Mouse (Mus musculus) cerebral cortex, adult 2 months (tissue): ENCODE measurements around the gene Lhx4.

Source experiments
- WGBS: fragments of 180-500 bp; shearing (Covaris S2); methylation state at CpG from one replicate; pipeline ENCODE4 v1.1.7; 2018; 5-methylcytosine and 5-hydroxymethylcytosine counted together

Gene Lhx4

DNA sequence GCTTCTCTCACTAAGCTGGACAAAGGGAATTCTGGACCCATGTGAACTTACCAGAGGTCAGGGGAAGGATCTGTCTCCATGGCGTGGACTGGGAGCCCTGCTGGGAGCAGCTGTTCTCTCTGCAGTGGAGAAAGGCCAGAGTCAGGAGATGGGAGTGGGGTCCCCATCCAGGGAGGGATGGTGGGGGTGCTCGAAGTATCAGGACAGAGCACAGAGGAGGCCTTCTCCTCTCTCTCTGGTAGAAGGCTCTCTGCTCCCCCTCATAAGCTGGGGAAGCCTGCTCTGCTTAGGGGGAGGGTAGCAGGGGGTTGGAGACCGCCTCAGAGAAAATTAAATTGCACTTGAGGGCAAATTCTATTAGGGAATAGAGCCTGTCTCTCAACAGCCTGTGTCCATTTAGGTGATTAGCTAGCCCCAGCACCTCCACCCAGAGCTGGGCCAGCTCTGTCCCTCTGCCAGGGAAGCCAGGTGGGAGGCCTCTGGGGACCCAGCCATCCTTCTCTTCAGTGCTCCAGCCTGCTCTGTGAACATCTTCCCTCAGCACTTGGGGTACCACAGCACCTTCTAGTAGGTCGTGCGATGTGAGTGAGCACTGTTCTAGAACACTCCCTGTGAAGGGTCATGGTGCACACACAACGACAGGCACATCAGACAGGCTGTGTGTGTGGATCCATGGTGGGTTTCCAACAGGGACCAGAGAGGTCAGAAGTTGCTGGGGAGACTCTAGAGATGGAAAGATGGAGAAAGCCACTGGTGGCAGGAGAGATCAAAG, at the start of gene Lhx4:
Lhx4 (minus strand) TSS at position 201 of the 772 bp plus-strand sequence.
- 72% methylated on average over 6 of the region's 6 CpGs for WGBS

DNA sequence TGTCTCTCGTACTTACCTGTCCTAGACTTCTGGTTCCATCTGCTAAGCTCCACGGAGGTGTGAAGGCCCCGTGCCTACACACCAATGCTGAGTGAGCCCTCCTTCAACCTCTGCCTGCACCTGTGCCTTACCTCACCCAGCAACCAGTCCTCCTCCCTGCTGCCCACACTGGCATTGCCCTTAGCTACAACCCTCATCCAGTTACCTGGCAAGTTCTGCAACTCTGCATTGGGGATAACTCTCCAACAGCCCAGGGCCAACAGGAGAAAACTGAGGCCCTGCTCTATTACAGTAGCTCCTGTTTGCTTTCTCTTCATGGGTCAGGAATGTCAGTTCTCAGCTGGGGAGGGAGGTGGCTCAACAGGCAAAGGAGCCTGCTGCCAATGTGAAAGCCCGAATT, 46.5 kb upstream of the Lhx4 start:
- WGBS, result 88% methylated on average over 4 of the region's 4 CpGs

DNA sequence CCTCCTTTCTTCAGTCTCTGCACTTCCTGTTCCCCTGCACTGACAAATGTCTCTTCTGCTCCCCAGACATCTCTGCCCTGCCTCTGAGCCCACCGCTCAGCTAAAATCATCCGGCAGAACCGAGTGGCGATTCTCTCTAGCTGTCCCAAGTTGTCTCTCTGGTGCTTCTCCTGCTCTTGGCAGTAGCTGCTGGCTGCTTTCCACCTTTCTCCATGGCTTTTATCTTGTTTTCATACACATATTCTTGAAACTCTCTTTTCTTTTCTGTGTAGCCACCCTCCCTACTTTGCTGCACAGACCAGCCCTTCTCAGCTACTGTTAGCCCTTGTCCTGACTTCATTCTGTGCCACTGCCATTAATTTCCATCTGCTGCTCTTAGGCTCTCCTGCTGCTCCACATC, 45.9 kb upstream of the Lhx4 start:
- 65% methylated on average over 4 of the region's 4 CpGs for WGBS

DNA sequence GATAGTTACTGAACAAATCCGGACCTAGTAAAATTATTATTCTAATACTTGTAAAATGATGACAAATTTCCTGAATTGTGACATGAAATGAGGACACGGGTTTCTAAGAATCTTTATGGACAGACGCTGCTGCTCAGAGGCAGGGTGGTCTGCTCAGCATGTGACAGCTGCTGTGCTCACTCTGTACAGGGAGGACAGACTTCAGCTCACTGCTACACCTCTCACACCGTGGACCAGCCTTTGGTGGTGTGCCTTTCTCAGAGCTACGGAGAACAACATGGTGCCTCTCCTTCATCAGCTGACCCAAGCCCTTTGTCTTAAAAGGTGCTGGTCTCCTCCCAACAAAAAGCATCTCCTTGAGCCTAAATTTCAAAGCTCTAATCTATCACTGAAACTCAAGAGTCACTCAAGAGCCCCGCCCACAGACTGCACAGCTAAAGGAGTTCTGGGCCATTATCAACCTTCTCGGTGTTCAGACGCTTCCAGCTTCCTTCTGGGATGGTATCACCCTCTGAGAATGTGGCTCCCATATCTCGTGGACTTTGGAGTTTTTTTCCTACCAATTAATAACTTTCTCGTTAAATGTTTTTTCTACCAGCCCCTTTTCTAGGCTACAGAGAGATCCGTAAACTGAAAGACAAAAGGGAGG, 45.4 kb upstream of the Lhx4 start:
- WGBS, result 82% methylated on average over 11 of the region's 11 CpGs

- 90% methylated on average over 5 of the region's 5 CpGs for WGBS
These were observed 44.3 kb upstream of the Lhx4 start for GRCm38 (mm10) chr1:155795791-155796233.

DNA sequence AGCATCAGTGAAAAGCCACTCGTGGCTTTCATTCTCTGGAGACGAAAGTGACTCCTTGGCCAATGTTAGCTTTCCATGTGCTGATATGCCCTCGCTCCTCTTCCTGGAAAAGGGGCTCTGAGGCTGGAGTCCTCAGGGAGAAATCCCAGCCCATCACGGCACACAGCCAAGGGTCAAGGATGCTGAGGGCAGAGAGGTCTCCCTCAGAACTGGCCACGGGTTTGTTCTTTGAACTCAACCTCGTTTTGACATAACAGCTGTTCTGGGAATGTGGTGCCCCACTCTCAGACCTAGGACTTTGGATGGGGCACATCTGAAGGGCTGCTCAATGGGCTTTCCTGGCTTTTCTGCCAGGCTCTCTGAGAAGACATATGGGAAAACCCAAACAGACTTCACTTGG, 43.4 kb upstream of the Lhx4 start:
- 90% methylated on average over 6 of the region's 6 CpGs for WGBS

DNA sequence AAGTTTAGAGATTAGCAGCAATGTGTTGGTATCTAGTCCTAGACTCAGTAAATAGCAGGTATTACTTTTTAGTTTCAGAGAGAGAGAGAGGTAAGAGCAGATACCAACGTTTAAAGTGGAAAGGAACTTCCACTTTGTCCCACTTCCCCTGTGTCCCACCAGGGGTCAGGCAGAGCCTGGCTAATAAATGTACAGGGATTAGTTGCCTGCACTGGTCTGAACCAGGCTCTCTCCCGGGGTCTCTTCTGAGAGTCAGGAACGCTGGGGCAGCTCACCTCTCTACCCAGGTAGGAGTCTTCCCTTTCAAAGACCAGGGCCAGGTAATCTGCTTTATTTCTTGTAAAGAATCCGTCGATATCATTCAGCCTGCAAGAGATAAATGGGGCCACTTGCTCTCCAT, 40.4 kb upstream of the Lhx4 start:
- 74% methylated on average over 5 of the region's 5 CpGs for WGBS

GRCm38 (mm10) chr1:155790111-155790974, 38.9 kb upstream of the Lhx4 start:
- 65% methylated on average over 16 of the region's 16 CpGs for WGBS

DNA sequence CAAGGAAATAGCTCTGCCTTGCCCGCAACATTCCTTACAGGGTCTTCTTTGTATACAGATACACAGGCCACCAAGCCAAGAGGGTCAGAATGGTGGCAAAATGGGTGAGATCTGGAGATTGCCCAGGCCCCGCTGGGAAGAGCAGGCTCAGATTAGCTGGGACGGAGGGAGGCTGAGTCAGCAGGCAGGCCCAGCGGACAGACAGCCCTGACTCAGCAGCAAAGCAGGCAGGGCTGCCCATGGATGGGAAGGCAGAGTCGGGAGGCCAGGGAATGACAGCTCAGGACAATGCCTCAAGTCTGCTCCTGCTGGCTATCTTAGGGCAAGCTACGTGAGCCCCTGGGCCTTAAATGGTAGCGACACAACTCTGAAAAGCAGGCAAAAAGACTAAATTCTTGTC, 34.4 kb upstream of the Lhx4 start:
- WGBS, result 73% methylated on average over 7 of the region's 7 CpGs

DNA sequence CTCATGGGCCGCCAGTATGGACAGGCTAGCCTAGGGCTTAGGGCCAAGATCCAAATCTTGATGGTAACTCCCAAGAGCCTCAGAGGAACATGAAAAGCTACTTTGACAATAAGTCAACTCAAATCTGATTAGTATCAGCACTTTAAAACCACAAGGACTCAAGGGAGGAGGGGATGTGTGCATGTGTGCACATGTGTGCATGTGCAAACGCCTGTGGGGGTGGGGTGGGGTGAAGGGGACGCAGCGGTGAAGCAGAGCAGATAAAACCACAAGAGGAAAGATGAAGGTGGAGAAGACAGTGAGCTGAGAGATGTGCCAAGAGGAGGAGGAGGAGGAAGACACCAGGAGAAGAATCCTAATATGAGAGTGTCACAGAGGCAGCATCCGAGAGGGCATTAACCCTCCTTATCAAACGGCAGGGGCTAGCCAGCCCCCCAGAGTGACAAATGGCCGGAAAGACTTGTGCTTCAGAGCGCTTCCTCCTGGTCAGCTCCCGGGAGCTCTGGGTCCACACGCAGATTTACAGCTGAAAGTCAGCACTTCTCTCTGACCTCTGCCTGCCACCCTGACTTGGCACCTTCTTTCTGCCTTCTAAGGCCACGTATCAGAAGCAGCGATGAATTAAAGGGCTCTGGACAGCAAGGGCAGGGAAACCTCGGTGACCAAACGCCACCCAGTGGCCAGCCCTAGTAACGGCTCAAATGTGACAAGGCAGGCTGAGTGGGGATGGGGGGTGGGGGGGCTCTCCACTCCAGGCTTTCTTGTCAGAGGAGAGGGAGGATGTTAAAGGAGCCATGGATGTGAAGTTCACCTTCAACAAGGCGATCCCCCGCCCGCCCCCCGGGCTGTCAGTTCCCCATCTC, 33.1 kb upstream of the Lhx4 start:
- 47% methylated on average over 19 of the region's 19 CpGs for WGBS

GRCm38 (mm10) chr1:155782382-155782781, 30.9 kb upstream of the Lhx4 start:
- WGBS, result 82% methylated on average over 5 of the region's 5 CpGs

- whole genome bisulfite sequencing, result 67% methylated on average over 14 of the region's 14 CpGs
These were observed 26.4 kb upstream of the Lhx4 start for GRCm38 (mm10) chr1:155777641-155778625.

GRCm38 (mm10) chr1:155759167-155759566, 7.7 kb upstream of the Lhx4 start:
- 54% methylated on average over 12 of the region's 12 CpGs for WGBS

DNA sequence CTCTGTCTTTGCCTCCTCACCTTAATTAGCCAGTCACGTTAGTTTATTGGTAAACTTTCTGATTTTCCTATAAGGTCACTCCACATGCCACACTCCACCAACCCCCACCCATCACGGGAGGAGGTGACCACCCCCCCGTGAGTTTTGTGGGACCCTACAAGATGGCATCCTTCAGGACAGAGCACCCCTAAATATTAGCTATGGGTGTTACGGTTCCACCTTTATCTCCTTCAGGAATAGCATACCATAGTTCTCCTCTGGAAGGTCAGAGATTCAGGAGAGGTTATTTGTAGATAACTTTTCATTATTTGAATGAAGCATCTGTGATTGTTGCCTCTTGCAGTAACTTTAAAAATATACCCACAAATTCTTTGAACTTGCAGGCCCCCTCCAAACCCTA, 7.2 kb upstream of the Lhx4 start:
- 87% methylated on average over 4 of the region's 4 CpGs for WGBS

DNA sequence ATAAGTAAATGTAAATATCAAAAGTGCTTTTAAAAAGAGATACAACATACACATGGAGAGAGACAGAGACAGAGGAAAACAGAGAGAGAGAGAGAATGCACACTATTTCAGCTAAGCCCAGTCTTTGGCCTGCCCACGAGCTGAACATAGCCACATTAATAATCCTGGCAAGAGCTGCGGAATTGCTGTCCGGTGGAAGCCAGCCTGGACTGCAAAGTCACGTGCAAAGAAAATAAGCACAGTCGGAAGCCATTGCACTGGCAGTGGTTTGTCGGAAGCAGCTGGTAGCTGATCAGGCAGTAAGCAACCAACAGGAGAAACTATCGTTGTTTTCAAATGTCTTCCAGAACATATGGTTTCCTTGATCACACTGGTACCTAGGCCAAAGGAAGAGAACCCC, 6.1 kb upstream of the Lhx4 start:
- WGBS, result 61% methylated on average over 7 of the region's 7 CpGs

- 80% methylated on average over 9 of the region's 9 CpGs for WGBS
These were observed 1.9 kb upstream of the Lhx4 start for GRCm38 (mm10) chr1:155753411-155753810.

DNA sequence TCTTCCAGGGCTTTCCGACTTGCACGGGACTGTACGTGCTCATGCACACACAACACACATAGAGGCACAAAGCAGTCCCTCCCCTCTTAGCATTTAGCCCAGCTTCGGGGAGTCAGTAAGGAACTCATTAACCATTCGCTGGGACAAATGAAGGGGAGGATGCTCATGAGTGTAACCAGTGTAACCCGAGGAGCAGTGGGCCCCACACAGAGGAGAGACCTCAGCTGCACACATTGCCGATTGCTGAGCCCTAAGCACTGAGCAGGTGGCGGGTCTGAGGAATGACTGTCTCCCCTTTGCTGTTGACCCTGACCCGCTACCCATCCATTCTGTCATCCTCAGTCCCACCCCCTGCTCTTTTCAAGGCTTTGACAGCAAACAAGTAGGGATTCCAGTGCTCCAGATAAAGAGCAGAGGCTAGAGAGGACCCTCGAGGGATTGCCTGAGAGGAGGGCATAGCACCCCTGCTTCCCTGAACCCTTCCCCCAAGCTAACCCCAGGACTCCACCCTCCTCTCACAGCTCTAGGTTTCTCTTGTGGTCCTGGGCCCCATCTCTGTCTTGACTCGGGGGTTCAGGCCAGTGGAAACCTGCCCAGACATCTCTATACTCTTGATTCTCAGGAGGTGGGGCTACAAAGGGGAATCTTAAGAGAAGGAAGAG, 836 bp downstream of the Lhx4 start:
- 48% methylated on average over 11 of the region's 11 CpGs for WGBS

DNA sequence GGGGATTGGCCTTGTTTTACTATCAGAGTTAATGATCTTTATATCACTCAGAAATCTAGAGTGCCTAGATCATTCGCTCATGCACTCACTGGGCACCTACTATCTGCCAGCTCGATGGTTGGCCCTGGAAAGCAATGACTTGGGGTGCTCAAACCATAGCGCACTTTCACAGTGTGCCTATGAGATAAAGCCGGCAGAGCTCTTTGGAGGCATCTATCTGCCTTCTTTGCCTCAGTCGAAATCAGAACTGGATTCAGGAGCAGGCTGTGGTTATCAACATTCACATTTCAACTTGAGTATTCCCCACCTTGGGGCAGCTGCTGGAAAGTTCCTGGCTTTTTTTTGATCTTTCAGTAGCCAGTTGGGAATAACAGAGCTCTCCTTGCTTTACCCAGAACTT, 3.6 kb downstream of the Lhx4 start:
- 87% methylated on average over 5 of the region's 5 CpGs for WGBS

GRCm38 (mm10) chr1:155747011-155747410, 4.5 kb downstream of the Lhx4 start:
- WGBS, result 39% methylated on average over 8 of the region's 8 CpGs
